Mouse (Mus musculus) brain, embryonic 14.5 days (tissue): Measurements from ENCODE around the gene Ano2.

Experiments used
- CTCF ChIP-seq: fragments of 200-500 bp; IDR thresholded peaks from 2 replicates; pipeline ENCODE4 v1.5.1; 2012; ENCODE audit warnings: inconsistent platforms, mild to moderate bottlenecking, moderate library complexity, borderline replicate concordance; ENCODE audit not compliant: insufficient read depth, insufficient read length; ENCODE audit errors: extremely low read depth
- POLR2A ChIP-seq: fragments of 200-500 bp; IDR thresholded peaks from 2 replicates; pipeline ENCODE4 v1.6.1; 2012; ENCODE audit warnings: mild to moderate bottlenecking, inconsistent platforms, borderline replicate concordance; ENCODE audit not compliant: poor library complexity, insufficient read depth, insufficient read length, severe bottlenecking; ENCODE audit errors: extremely low read depth

GRCm38 (mm10) chr6:125701146-125701545 is 10.9 kb downstream of the Ano2 start:
- TF ChIP-seq CTCF: no peak
- TF ChIP-seq POLR2A: no peak
